Mouse (Mus musculus): Measurements from ENCODE around the gene Gm20696. TPM values are rescaled to one million over a fixed set of nuclear protein-coding genes. Genes with fewer than 3 reads are reported as not detected.

The Gm20696 gene
- polyA plus RNA-seq, 1 experiment, result not detected

DNA sequence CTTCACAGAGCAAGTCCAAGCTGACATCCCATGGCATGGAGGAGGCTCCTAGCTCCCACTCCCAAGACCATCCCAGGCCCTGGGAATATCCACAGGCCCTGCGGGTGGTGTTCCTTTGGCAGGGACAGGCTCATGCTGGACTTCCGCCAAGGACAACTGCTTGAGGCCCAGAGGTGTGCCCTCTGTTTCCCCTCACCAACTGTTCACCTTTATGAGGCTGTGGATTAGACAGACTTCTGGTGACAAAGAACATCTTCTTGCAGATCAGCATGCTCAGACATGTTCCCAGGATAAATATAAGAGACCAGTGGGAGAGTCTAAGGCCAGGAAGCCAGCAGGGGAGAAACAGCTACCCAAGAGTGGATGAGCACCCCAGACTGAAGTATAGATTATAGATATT lies 296.7 kb downstream of the Gm20696 start:
- peaks cover 61% of the 10 kb centered on the region for H3K4me1 ChIP-seq
- no peaks in the 10 kb centered on the region for H3K27me3 ChIP-seq (replicated peaks)
- peaks cover 6% of the 10 kb centered on the region; the same call in 1 of the 2 replicates for H3K9me3 ChIP-seq
- TF ChIP-seq FLI1 (IDR thresholded peaks at IDR 0.05; ENCODE audit: low read length) (no peak), GATA1 (IDR thresholded peaks at IDR 0.05; ENCODE audit: borderline replicate concordance, low read length) (no peak)
- no peak overlapping the region for H3K4me3 ChIP-seq (replicated peaks)
- peaks cover 47% of the 10 kb centered on the region for H3K36me3 ChIP-seq (replicated peaks; ENCODE audit: low read length)

DNA sequence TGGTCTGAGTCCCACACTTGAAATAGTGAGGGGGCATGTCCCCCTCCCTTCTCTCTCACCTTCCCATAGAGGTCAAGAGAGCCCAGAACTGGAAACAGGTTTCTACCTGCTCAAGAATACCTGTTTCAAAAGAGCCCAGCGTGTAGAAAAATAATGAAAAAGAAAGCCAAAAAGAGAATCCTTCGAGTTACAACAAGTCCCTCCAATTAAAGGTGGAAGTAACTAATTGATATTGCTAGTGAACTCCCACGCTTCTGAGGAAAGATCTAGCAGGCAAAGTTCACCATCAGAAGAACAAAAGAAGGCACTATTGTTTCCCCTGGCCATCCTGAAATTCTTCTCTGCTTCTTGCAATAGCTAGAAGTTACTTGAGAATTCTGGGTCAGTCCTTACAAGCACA lies 297.4 kb downstream of the Gm20696 start:
- Histone ChIP-seq H3K36me3 (replicated peaks; ENCODE audit: low read length) (peaks cover 47% of the 10 kb centered on the region), H3K4me1 (peaks cover 53% of the 10 kb centered on the region), H3K27me3 (replicated peaks) (no peaks in the 10 kb centered on the region), H3K4me3 (replicated peaks) (no peak overlapping the region), H3K9me3 (peaks cover 6% of the 10 kb centered on the region; the same call in 1 of the 2 replicates)
- no peak for TF ChIP-seq FLI1 (IDR thresholded peaks at IDR 0.05; ENCODE audit: low read length)
- TF ChIP-seq GATA1 (IDR thresholded peaks at IDR 0.05; ENCODE audit: borderline replicate concordance, low read length), result no peak

DNA sequence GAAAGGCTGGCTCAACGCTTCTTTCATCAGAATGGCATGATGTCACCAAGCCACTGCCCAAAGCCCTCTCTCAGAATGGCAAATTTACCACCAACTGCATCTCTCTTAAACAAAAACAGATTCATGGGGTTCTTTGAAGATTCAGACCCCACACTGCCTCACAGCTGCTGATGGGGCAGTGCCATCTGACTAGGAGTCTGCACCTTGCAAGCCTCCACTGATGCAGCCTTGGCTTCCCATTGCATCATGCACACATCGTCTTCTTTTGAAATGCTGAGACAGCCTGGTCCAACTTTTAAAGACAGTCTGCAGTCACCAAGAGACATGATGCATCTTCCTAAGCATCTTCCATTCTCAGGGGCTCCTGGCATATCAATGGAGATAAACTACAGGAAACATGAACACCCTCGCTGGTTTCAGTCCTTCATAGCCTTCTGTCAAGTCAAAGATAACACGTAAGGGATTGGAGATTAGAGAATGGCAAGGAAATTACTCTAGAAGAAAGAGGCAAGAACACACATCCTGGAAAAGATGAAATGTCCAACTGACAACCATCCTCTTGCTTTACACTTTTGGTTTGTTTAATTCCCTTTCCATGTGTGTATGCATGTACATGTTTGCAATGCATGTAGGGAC lies 298.4 kb downstream of the Gm20696 start:
- peaks cover 49% of the 10 kb centered on the region for H3K36me3 ChIP-seq (replicated peaks; ENCODE audit: low read length)
- peak overlapping the region; percentile 24 for H3K4me3 ChIP-seq (replicated peaks)
- peaks cover 47% of the 10 kb centered on the region for H3K4me1 ChIP-seq
- H3K27me3 ChIP-seq (replicated peaks), result no peaks in the 10 kb centered on the region
- TF ChIP-seq FLI1 (IDR thresholded peaks at IDR 0.05; ENCODE audit: low read length) (no peak), GATA1 (IDR thresholded peaks at IDR 0.05; ENCODE audit: borderline replicate concordance, low read length) (no peak)
- H3K9me3 ChIP-seq, result peaks cover 6% of the 10 kb centered on the region; the same call in 1 of the 2 replicates

DNA sequence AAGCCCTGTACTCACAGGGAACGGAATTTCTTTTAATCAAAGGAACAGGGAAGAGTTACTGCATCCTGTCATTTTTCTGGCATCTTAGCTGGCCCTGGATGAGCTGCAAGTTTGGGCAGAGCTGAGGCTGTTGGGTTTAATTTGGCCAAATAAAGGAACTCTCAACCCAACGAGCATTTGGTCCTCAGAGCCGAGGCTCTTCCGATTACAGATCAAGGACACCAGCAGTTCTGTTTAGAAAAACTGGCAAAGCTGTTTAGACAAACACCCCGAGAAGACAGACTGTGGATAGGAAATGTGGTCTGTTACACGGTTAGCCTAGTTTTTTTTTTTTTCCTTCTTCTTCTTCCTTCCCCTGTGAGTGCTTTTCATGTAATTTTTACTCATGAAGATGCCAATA lies 302.1 kb downstream of the Gm20696 start:
- Histone ChIP-seq H3K27me3 (replicated peaks) (no peaks in the 10 kb centered on the region), H3K9me3 (no peaks in the 10 kb centered on the region), H3K4me3 (replicated peaks) (no peak overlapping the region), H3K36me3 (replicated peaks; ENCODE audit: low read length) (peaks cover 25% of the 10 kb centered on the region), H3K4me1 (peaks cover 48% of the 10 kb centered on the region)
- no peak for TF ChIP-seq FLI1 (IDR thresholded peaks at IDR 0.05; ENCODE audit: low read length)
- TF ChIP-seq GATA1 (IDR thresholded peaks at IDR 0.05; ENCODE audit: borderline replicate concordance, low read length), result no peak

DNA sequence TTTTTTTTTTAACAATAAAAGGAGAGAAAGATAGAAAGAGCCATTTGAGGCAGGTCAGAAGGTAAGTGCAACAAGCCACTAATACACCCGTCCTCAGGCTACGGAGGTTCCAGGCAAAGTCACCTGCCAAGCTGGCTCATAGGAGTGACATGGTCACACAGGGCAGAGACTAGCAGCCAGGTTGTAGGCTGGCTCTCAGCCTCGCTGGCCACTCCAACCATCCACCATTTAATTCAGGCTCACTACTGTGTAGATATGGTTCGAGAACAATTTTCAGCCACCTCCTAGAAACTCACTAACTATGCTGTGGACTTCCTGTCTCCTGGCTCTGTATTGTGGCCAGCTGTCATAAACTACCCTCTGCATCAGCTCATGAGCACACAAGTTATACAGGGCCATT lies 306.0 kb downstream of the Gm20696 start:
- Histone ChIP-seq H3K36me3 (replicated peaks; ENCODE audit: low read length) (peaks cover 9% of the 10 kb centered on the region), H3K27me3 (replicated peaks) (no peaks in the 10 kb centered on the region), H3K9me3 (no peaks in the 10 kb centered on the region), H3K4me3 (replicated peaks) (no peak overlapping the region), H3K4me1 (peaks cover 46% of the 10 kb centered on the region)
- no peak for TF ChIP-seq FLI1 (IDR thresholded peaks at IDR 0.05; ENCODE audit: low read length)
- TF ChIP-seq GATA1 (IDR thresholded peaks at IDR 0.05; ENCODE audit: borderline replicate concordance, low read length), result no peak

DNA sequence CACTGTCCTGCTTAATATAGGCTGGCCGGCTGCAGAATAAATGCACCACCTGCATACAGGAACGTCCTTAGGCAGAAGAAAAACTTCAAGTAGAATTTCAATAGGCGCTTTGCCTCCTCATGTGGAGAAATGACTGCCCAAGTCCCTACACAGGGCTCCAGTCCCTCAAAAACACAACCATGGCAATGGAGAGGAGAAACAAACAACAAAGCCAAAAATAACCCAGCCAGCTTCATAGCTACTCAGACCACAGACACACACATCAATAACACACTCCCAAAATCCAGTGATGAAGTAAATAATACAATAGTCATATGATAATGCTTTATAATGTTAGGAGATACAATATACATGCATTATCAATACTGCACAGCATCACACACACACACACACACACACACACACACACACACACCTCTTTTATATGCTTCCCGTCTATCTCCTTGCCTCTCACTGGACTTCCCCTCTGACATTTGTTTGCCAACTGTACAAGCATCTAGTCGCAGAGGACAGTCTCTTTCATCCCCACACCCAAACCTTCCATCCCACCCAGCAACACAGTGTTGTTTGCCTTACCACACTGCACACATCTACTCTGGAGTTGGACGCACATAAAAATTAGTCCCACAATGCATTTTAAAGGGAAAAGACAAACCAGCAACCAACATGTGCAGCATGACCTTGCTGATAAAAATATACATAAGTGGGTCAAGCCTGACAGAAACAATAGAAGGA lies 306.7 kb downstream of the Gm20696 start:
- Histone ChIP-seq H3K9me3 (no peaks in the 10 kb centered on the region), H3K36me3 (replicated peaks; ENCODE audit: low read length) (peaks cover 9% of the 10 kb centered on the region), H3K4me3 (replicated peaks) (no peak overlapping the region), H3K4me1 (peaks cover 42% of the 10 kb centered on the region), H3K27me3 (replicated peaks) (no peaks in the 10 kb centered on the region)
- TF ChIP-seq FLI1 (IDR thresholded peaks at IDR 0.05; ENCODE audit: low read length) (no peak), GATA1 (IDR thresholded peaks at IDR 0.05; ENCODE audit: borderline replicate concordance, low read length) (no peak)

DNA sequence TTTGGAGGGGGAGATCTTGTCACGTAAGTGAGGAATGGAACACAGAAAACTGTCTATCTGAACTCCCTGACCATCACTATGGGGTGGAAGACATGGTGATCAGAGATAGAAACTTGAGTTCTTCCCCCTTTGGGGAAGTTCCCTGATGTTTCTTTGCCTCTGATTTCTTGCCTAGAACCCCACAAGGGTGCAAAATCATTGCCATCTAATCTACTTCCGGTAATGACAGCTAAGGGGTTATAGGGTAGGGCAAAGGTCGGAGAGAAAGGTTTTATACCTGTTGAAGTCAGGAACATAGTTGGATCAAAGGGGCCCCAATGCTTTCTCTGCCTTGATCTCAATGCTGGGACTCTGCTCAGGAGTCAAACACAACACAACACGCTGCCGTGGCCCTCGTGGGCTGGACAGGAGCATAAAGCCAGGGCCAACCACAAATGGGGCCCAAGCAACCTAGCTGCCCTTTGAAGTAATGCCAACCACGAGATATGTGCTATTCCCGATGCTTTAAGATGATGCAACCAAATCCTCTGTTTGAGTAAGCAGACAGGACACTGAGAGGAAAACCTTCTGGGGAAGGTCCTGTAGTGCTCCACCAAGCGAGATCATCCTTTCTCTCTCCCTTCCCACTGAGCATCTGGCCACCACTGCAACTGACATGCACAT lies 307.4 kb downstream of the Gm20696 start:
- Histone ChIP-seq H3K9me3 (no peaks in the 10 kb centered on the region), H3K4me3 (replicated peaks) (peak overlapping the region; percentile 38), H3K36me3 (replicated peaks; ENCODE audit: low read length) (peaks cover 9% of the 10 kb centered on the region), H3K4me1 (peaks cover 44% of the 10 kb centered on the region), H3K27me3 (replicated peaks) (no peaks in the 10 kb centered on the region)
- TF ChIP-seq FLI1 (IDR thresholded peaks at IDR 0.05; ENCODE audit: low read length) (no peak), GATA1 (IDR thresholded peaks at IDR 0.05; ENCODE audit: borderline replicate concordance, low read length) (no peak)

DNA sequence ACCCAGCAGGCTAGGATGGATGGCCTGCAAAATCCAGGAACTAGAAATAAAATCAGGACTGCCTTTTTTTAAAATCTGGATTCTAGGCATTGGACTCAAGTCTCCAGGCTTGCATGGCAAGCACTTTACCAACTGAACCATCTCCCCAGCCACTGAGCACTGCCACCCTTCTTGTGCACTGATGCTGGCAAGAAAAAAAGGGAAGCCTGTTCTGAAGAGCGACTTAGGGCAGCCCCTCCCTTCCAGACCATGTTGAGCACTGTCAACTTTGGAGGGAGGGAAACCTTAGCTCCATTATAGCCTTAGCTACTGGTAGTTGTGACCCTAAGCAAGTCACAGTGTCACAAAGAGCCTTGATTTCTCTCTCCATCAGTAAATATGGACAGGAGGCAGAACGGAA lies 308.7 kb downstream of the Gm20696 start:
- Histone ChIP-seq H3K4me3 (replicated peaks) (no peak overlapping the region), H3K9me3 (no peaks in the 10 kb centered on the region), H3K27me3 (replicated peaks) (no peaks in the 10 kb centered on the region), H3K36me3 (replicated peaks; ENCODE audit: low read length) (peaks cover 4% of the 10 kb centered on the region), H3K4me1 (peaks cover 47% of the 10 kb centered on the region)
- TF ChIP-seq GATA1 (IDR thresholded peaks at IDR 0.05; ENCODE audit: borderline replicate concordance, low read length), result no peak
- no peak for TF ChIP-seq FLI1 (IDR thresholded peaks at IDR 0.05; ENCODE audit: low read length)

DNA sequence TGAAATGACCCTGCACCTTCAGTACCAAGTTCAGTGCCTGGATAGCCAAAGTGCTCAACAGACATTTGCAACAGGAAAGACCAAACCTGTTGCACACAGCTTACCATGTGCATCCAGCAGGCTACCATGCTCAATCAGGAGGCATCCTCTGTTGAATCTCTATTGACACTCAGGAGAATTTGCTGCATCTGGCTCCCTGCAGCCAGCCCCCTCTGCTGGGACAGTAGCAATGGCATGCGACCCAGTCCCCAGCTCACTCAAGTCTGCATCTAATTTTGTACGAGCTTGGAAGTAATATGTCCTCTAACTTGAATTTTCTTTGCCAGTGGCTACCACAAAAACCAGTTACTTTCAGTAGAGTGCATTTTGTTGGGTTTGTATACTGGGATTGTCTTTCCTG lies 312.3 kb downstream of the Gm20696 start:
- Histone ChIP-seq H3K9me3 (no peaks in the 10 kb centered on the region), H3K4me3 (replicated peaks) (no peak overlapping the region), H3K27me3 (replicated peaks) (no peaks in the 10 kb centered on the region), H3K4me1 (peaks cover 36% of the 10 kb centered on the region), H3K36me3 (replicated peaks; ENCODE audit: low read length) (peaks cover 8% of the 10 kb centered on the region)
- TF ChIP-seq GATA1 (IDR thresholded peaks at IDR 0.05; ENCODE audit: borderline replicate concordance, low read length), result no peak
- TF ChIP-seq FLI1 (IDR thresholded peaks at IDR 0.05; ENCODE audit: low read length), result no peak

DNA sequence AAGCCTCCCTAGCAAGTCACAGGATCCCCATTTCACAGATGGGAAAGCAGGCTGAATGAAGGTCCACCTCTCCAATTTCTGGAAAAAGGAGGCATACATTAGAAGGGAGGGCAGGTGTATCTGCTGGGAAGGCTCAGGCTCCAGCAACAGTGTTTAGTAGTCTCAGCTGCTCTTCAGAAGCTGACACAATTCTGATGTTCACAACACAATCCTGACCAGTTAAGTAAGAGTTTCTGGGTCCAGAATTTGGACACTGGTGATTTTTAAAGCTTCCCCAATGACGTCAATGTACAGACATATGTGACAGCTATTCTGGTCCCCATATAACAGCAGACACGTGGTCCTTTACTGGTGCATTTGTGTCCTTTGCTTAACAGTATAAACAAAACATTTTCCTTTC lies 313.2 kb downstream of the Gm20696 start:
- peaks cover 8% of the 10 kb centered on the region for H3K36me3 ChIP-seq (replicated peaks; ENCODE audit: low read length)
- TF ChIP-seq FLI1 (IDR thresholded peaks at IDR 0.05; ENCODE audit: low read length) (no peak), GATA1 (IDR thresholded peaks at IDR 0.05; ENCODE audit: borderline replicate concordance, low read length) (no peak)
- no peaks in the 10 kb centered on the region for H3K27me3 ChIP-seq (replicated peaks)
- peaks cover 27% of the 10 kb centered on the region for H3K4me1 ChIP-seq
- H3K4me3 ChIP-seq (replicated peaks), result no peak overlapping the region
- no peaks in the 10 kb centered on the region for H3K9me3 ChIP-seq
